Mouse (Mus musculus) embryonic fibroblast, embryonic 13.5 days (primary cell): ENCODE data around the gene Slc41a2.

Experiments used
- CTCF ChIP-seq: IDR thresholded peaks from 2 replicates; pipeline ENCODE4 v1.5.1; 2011; ENCODE audit warnings: mild to moderate bottlenecking, control low read depth, low read length, moderate library complexity, borderline replicate concordance; ENCODE audit not compliant: insufficient read depth
- POLR2A ChIP-seq: IDR thresholded peaks from 2 replicates; pipeline ENCODE4 v1.6.1; 2011; ENCODE audit warnings: low read depth, mild to moderate bottlenecking, control low read depth, low read length, moderate library complexity

DNA sequence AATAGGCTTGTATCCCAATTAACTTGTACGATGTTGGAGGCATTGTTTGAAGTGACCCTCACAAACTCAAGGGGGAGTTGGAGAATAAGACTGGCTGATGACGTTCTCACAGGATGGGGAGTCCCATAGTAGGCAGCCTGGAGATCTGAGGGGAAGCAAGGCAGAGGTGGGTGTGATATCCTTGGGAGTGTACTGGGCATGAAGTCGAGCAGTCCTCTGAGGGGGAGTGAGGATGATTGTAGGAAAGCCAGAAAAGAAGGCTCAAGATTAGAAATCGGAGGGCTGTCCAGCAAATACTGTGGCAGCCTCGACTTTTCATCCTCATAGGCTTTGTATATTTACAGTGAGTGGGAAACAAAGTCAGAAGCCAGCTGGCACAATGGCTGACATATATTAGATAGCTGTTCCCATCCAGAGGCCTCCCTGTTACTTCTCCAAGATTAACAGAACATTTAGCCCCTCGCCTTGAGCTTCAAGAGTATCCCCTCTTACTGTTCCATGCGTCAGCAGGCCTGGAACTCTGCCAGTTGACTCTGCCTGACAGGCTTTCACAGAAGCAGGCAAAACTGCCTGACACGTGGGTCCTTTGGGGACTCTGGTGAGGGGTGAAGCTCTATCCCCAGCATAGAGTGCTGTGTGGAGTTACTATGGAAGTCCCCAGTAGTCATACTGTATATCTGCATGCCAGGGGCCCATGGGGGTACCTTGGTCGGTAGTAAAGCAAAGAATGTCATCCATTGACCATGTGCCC is 40.6 kb upstream of the Slc41a2 start:
- no peak for TF ChIP-seq CTCF
- TF ChIP-seq POLR2A, result no peak
